Mouse (Mus musculus): ENCODE measurements at regions not wholly inside any gene's neighbourhood (a gene's known extent, or its start where the extent isn't known, plus 50 kb on each side); places are given as distances from the start of the nearest gene placed in this dataset.

DNA sequence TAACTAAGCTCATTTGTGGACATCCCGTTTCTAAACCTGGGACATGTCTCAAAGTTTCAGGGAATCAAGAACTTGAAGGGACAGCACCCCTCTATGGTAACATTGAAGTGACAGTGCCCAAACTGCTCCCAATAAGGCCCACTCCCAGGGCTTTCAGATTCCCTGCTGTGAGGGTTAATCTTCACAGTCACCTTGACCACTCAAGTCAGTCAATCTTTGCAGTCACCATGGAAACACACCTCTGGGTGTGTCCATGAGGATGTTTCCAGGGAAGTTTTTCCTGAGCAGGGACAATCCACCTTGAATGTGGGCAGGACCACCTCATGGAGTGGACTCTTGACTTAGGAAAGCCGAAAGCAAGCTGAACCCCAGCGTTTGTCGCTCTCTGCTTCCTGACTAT, 244.8 kb upstream of the Sdk2 start:
- TF ChIP-seq CTCF (IDR thresholded peaks at IDR 0.05; ENCODE audit: control insufficient read depth, insufficient read depth, insufficient replicate concordance, low read depth, low read length) = no peak
- no peak for TF ChIP-seq POLR2A (IDR thresholded peaks at IDR 0.05; ENCODE audit: control insufficient read depth, low read depth, low read length)
